Mouse (Mus musculus) heart, embryonic 13.5 days (tissue): ENCODE results near the gene Cramp1l. TPM values are rescaled to one million over a fixed set of nuclear protein-coding genes. Genes with fewer than 3 reads are reported as not detected.
"Not testable (repeated sequence)": the region's sequence is repeated elsewhere in the genome, so short reads cannot be mapped to it uniquely, and the experiment has no call there.

Experiments used
- ATAC-seq: fragments of 200-750 bp; cut with Nextera tagmentation; 2 replicates; pipeline ENCODE4 v1.8.0; 2017; ENCODE audit warnings: moderate TSS enrichment; ENCODE audit not compliant: insufficient number of reproducible peaks, low FRiP score, low TSS enrichment; ENCODE audit errors: extremely low read depth
- H3K27ac ChIP-seq: fragments of 300-500 bp; sonication (generic); replicated peaks from 2 replicates; pipeline ENCODE4 v1.5.1; 2015; ENCODE audit warnings: moderate library complexity, mild to moderate bottlenecking, inconsistent platforms
- H3K27me3 ChIP-seq: fragments of 300-500 bp; sonication (generic); replicated peaks from 2 replicates; pipeline ENCODE4 v1.6.1; 2015; ENCODE audit warnings: mild to moderate bottlenecking, inconsistent platforms
- H3K36me3 ChIP-seq: fragments of 300-500 bp; sonication (generic); 2 replicates; pipeline ENCODE4 v1.6.1; 2015; ENCODE audit warnings: mild to moderate bottlenecking, inconsistent platforms
- H3K4me1 ChIP-seq: fragments of 300-500 bp; sonication (generic); 2 replicates; pipeline ENCODE4 v1.6.1; 2015; ENCODE audit warnings: inconsistent platforms
- H3K4me2 ChIP-seq: fragments of 300-500 bp; sonication (generic); 2 replicates; pipeline ENCODE4 v1.6.1; 2015; ENCODE audit warnings: inconsistent platforms, mild to moderate bottlenecking, moderate library complexity
- H3K4me3 ChIP-seq: fragments of 300-500 bp; sonication (generic); 2 replicates; pipeline ENCODE4 v1.5.1; 2015; ENCODE audit warnings: moderate library complexity, mild to moderate bottlenecking, inconsistent platforms
- H3K9ac ChIP-seq: fragments of 300-500 bp; sonication (generic); 2 replicates; pipeline ENCODE4 v1.6.1; 2015; ENCODE audit warnings: inconsistent platforms, mild to moderate bottlenecking, moderate library complexity
- H3K9me3 ChIP-seq: fragments of 300-500 bp; sonication (generic); 2 replicates; pipeline ENCODE4 v1.6.1; 2016; ENCODE audit warnings: inconsistent platforms
- WGBS: fragments of 180-500 bp; shearing (Covaris S2); methylation state at CpG from one replicate; pipeline ENCODE4 v1.1.7; 2015; ENCODE audit warnings: mixed read lengths; 5-methylcytosine and 5-hydroxymethylcytosine counted together
- polyA plus RNA-seq: library from polyadenylated mRNA; unstranded; fragments of >200 nt; fragmentation: Nextera tagmentation; extraction: Ambion mirVana; gene quantifications from 2 replicates; pipeline ENCODE4 v1.2.1, GENCODE M21; 2015

The Cramp1l gene
- polyA plus RNA-seq, 1 experiment from 2014 or later: 4.0 TPM

- WGBS: 95% methylated on average over 2 of the region's 2 CpGs
- Histone ChIP-seq H3K27ac (no peak overlapping the region), H3K4me1 (peaks cover 6% of the 10 kb centered on the region; the same call in 1 of the 2 replicates), H3K4me2 (no peak overlapping the region), H3K27me3 (no peaks in the 10 kb centered on the region), H3K9ac (no peak overlapping the region), H3K9me3 (no peaks in the 10 kb centered on the region), H3K36me3 (peaks cover 81% of the 10 kb centered on the region), H3K4me3 (no peak overlapping the region)
- ATAC-seq: no peak
These were observed 62.3 kb downstream of the Cramp1l start for GRCm38 (mm10) chr17:24953291-24953690.

DNA sequence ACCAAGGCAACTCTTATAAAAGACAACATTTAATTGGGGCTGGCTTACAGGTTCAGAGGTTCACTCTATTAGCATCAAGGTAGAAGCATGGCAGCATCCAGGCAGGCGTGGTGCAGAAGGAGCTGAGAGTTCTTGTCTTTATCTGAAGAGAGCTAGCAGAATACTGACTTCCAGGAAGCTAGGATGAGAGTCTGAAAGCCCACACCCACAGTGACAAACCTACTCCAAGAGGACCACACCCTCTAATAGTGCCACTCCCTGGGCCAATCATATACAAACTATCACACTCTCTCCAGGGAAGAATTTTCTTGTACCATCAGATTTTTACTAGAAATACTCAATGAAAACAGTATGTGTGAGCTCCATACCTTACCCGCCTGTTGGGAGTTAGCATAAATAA is 64.9 kb downstream of the Cramp1l start:
- Histone ChIP-seq H3K27me3 (no peaks in the 10 kb centered on the region), H3K9me3 (no peaks in the 10 kb centered on the region), H3K36me3 (peaks cover 91% of the 10 kb centered on the region), H3K4me1 (peaks cover 6% of the 10 kb centered on the region; the same call in 1 of the 2 replicates), H3K4me3 (no peak overlapping the region), H3K9ac (no peak overlapping the region), H3K4me2 (no peak overlapping the region), H3K27ac (no peak overlapping the region)
- WGBS: 76% methylated on average over 2 of the region's 2 CpGs
- ATAC-seq: no peak

- no peak overlapping the region for H3K4me3 ChIP-seq
- peaks cover 6% of the 10 kb centered on the region; the same call in 1 of the 2 replicates for H3K4me1 ChIP-seq
- no peak overlapping the region for H3K27ac ChIP-seq
- H3K9me3 ChIP-seq: no peaks in the 10 kb centered on the region
- no peak overlapping the region for H3K4me2 ChIP-seq
- no peak overlapping the region for H3K9ac ChIP-seq
- no peak for ATAC-seq
- H3K36me3 ChIP-seq: peaks cover 88% of the 10 kb centered on the region
- H3K27me3 ChIP-seq: no peaks in the 10 kb centered on the region
- WGBS: 94% methylated on average over 5 of the region's 5 CpGs
These were observed 67.4 kb downstream of the Cramp1l start for GRCm38 (mm10) chr17:24948204-24948603.

GRCm38 (mm10) chr17:24943589-24943988 is 72.0 kb downstream of the Cramp1l start:
- not testable (repeated sequence) for ATAC-seq, H3K27ac ChIP-seq, H3K4me3 ChIP-seq, H3K4me1 ChIP-seq, H3K27me3 ChIP-seq, H3K9me3 ChIP-seq, H3K9ac ChIP-seq, H3K4me2 ChIP-seq
- WGBS: 69% methylated on average over 1 of the region's 1 CpGs
- peaks cover 51% of the 10 kb centered on the region for H3K36me3 ChIP-seq

GRCm38 (mm10) chr17:24943036-24943435 is 72.6 kb downstream of the Cramp1l start:
- Histone ChIP-seq H3K4me1 (no peaks in the 10 kb centered on the region), H3K9ac (no peak overlapping the region), H3K27me3 (no peaks in the 10 kb centered on the region), H3K4me3 (no peak overlapping the region), H3K36me3 (peaks cover 45% of the 10 kb centered on the region), H3K4me2 (no peak overlapping the region), H3K27ac (no peak overlapping the region), H3K9me3 (no peaks in the 10 kb centered on the region)
- ATAC-seq: no peak
- WGBS: 85% methylated on average over 7 of the region's 7 CpGs

- H3K4me2 ChIP-seq, H3K4me3 ChIP-seq, H3K9ac ChIP-seq, H3K4me1 ChIP-seq, ATAC-seq, H3K27ac ChIP-seq, H3K9me3 ChIP-seq, H3K27me3 ChIP-seq: not testable (repeated sequence)
- 21% methylated on average over 2 of the region's 2 CpGs for WGBS
- peaks cover 39% of the 10 kb centered on the region for H3K36me3 ChIP-seq
These were observed 73.1 kb downstream of the Cramp1l start for GRCm38 (mm10) chr17:24942453-24942852.

GRCm38 (mm10) chr17:24937266-24937665 is 78.3 kb downstream of the Cramp1l start:
- H3K27ac ChIP-seq: peak overlapping the region; percentile 85
- H3K9me3 ChIP-seq: no peaks in the 10 kb centered on the region
- peaks cover 27% of the 10 kb centered on the region for H3K4me1 ChIP-seq
- 44% methylated on average over 6 of the region's 6 CpGs for WGBS
- H3K9ac ChIP-seq: peak overlapping the region; percentile 94
- peaks cover 11% of the 10 kb centered on the region; the same call in 1 of the 2 replicates for H3K36me3 ChIP-seq
- no peak for ATAC-seq
- H3K27me3 ChIP-seq: no peaks in the 10 kb centered on the region
- H3K4me3 ChIP-seq: peak overlapping the region; percentile 91
- peak overlapping the region; percentile 73 for H3K4me2 ChIP-seq

- peaks cover 27% of the 10 kb centered on the region for H3K4me1 ChIP-seq
- no peaks in the 10 kb centered on the region for H3K27me3 ChIP-seq
- WGBS: under 1% methylated on average over 78 of the region's 78 CpGs
- ATAC-seq: peak; percentile 91
- peak within 1 kb of the TSS; percentile 94 for H3K9ac ChIP-seq
- H3K4me2 ChIP-seq: peak within 1 kb of the TSS; percentile 73
- peak within 1 kb of the TSS; percentile 91 for H3K4me3 ChIP-seq
- H3K27ac ChIP-seq: peak within 1 kb of the TSS; percentile 85
- H3K36me3 ChIP-seq: peaks cover 15% of the 10 kb centered on the region
- H3K9me3 ChIP-seq: no peaks in the 10 kb centered on the region
These were observed 79.0 kb downstream of the Cramp1l start, which contains the start of gene Mapk8ip3 for GRCm38 (mm10) chr17:24936259-24937237. Gene Mapk8ip3 (minus strand): TSS chr17:24936977.

GRCm38 (mm10) chr17:24935666-24936065 is 79.9 kb downstream of the Cramp1l start:
- Histone ChIP-seq H3K36me3 (peaks cover 20% of the 10 kb centered on the region), H3K27ac (0 out of 2 replicates have a peak overlapping the region, but pooled peaks have one; percentile 1), H3K4me3 (peak overlapping the region; percentile 91), H3K9ac (peak overlapping the region; percentile 94), H3K4me1 (peaks cover 27% of the 10 kb centered on the region), H3K27me3 (no peaks in the 10 kb centered on the region), H3K9me3 (no peaks in the 10 kb centered on the region), H3K4me2 (peak overlapping the region; percentile 73)
- no peak for ATAC-seq

DNA sequence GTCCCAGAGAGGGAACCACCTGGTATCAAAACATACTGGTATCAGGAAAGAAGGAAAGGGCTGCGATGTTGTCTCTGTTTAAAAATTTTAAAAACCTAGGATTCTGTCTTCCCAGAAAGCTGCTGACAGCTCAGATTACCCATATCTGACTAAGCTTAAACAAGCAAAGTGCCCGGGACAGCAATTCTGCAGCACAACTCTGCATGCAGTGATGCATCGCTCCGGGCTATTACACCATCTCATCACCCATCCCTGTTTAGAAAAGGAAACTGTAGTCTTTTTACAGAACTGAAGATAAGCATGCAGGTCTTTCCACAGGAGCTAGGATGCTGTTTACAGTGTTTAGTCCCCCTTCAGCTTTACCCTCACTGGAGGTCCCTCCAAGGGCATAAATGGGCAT is 80.7 kb downstream of the Cramp1l start:
- Histone ChIP-seq H3K27me3 (no peaks in the 10 kb centered on the region), H3K4me1 (peaks cover 27% of the 10 kb centered on the region), H3K9me3 (no peaks in the 10 kb centered on the region), H3K4me2 (peak overlapping the region; percentile 73), H3K9ac (peak overlapping the region; percentile 94), H3K27ac (no peak overlapping the region), H3K36me3 (peaks cover 23% of the 10 kb centered on the region), H3K4me3 (peak overlapping the region; percentile 91)
- 33% methylated on average over 4 of the region's 4 CpGs for WGBS
- ATAC-seq: no peak

DNA sequence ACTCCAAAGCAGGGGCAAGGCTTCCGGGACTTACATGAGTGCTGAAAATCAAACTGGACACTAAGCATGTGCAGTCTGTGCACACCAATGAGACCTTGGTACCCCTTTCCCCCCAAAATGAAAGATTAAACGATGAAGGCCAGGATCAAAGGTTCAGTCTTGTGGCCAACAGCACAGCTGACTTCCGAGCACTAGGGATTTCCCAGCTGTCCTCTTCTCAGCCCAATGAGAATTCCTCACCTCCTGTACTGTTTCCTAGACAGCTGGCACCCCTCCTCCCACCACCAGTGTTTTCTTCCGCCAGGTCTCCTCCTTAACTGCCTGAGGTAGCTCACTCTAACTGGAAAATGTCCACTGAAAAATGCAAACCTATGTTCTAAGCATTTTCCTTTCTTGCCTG is 82.4 kb downstream of the Cramp1l start:
- Histone ChIP-seq H3K9me3 (no peaks in the 10 kb centered on the region), H3K36me3 (peaks cover 28% of the 10 kb centered on the region), H3K27me3 (no peaks in the 10 kb centered on the region), H3K4me3 (no peak overlapping the region), H3K27ac (no peak overlapping the region), H3K9ac (no peak overlapping the region), H3K4me1 (peaks cover 32% of the 10 kb centered on the region), H3K4me2 (no peak overlapping the region)
- WGBS: 72% methylated on average over 4 of the region's 4 CpGs
- no peak for ATAC-seq
